Mouse (Mus musculus): ENCODE measurements around the gene Gm29797.

DNA sequence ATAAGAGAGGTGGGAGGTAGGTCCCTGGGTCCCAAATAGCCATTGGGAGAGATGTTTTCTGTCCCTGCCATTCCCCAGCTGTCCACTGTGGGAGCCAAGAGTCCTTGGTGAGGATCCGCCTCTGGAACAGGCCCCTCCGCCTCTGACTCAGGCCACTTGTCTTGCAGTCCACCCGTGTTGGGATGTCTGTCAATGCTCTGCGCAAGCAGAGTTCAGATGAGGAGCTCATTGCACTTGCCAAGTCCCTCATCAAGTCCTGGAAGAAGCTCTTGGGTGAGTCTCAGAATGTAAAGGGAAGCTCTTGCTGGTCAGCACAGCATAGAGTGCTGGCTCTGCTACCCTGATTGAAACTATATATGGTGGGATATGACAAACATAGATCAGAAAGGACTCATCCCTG is 26.5 kb downstream of the Gm29797 start:
- TF ChIP-seq CTCF (IDR thresholded peaks at IDR 0.05; ENCODE audit: control insufficient read depth, insufficient read depth, insufficient replicate concordance, low read depth, low read length) (no peak), POLR2A (IDR thresholded peaks at IDR 0.05; ENCODE audit: control insufficient read depth, low read depth, low read length) (no peak)

Measured in testis, adult 2 months (tissue).